12 mouse cellular contexts compared by ENCODE assay signal in the genomic region with DNA sequence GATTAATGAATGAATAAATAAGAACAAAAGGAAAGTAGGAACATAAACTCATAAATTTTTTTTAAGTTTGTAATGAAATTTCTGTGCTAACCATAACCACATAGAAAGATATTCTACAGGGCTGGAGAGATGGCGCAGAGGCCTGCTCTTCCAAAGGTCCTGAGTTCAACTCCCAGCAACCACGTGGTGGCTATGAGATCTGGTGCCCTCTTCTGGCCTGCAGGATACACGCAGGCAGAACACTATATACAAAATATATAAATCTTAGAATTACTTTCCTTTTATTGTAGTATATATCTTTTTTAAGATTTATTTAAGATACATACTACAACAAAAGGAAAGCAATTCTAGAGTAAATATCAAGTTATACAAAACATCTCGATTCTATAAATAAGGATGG. TPM values are rescaled to one million over a fixed set of nuclear protein-coding genes. Genes with fewer than 3 reads are reported as not detected.
DNase-seq lines count a peak whose midpoint lies in the region; ATAC-seq lines count a peak whose summit lies in the region.
"Had no signal": no experiment of that assay in that cellular context is flagged by ENCODE, and none has a peak within 500 bp of the region (broad histone marks: within the 10 kb centered on the region; RNA-seq: fewer than 3 reads in every experiment).

No protein-coding gene starts in this region.

- no peak overlapping the region for H3K27ac ChIP-seq in liver, embryonic 11.5 days (ENCODE audit: low read depth, low read length)
- H3K27ac ChIP-seq: hindbrain, embryonic 12.5 days; kidney, embryonic 15.5 days; midbrain, embryonic 15.5 days had no signal

- 76% methylated on average over 4 of the region's 4 CpGs for WGBS in liver, embryonic 11.5 days

- peaks cover 9% of the 10 kb centered on the region; the same call in 1 of the 2 replicates for H3K36me3 ChIP-seq in liver, embryonic 11.5 days (ENCODE audit: control insufficient read depth, insufficient read depth, low read length)

- no peaks in the 10 kb centered on the region for H3K9me3 ChIP-seq in liver, embryonic 11.5 days (ENCODE audit: control insufficient read depth, low read length)
- H3K9me3 ChIP-seq: heart, embryonic 12.5 days; hindbrain, embryonic 12.5 days; kidney, embryonic 15.5 days; midbrain, embryonic 15.5 days had no signal

- peak; percentile 9 for DNase-seq in liver
- no peak for DNase-seq in liver, embryonic 11.5 days (ENCODE audit: low spot score)
- DNase-seq in CD4-positive helper T cell, adult 2 months (ENCODE audit: low read depth, low spot score) = peak; percentile 24
- peak; percentile 7 for DNase-seq in MEL-GATA-1-ER (ENCODE audit: extremely low read depth, low read depth)
- DNase-seq in yolk sac, embryonic 10.5 days (ENCODE audit: low spot score) = no peak
- no peak for DNase-seq in gastrocnemius, postnatal 25 days
- DNase-seq: cerebellum, postnatal 25 days had no signal

- no peaks in the 10 kb centered on the region for H3K27me3 ChIP-seq in liver, embryonic 11.5 days (replicated peaks; ENCODE audit: control insufficient read depth, insufficient read depth, low read length)
- H3K27me3 ChIP-seq: heart, embryonic 12.5 days; hindbrain, embryonic 12.5 days; kidney, embryonic 15.5 days; midbrain, embryonic 15.5 days had no signal

- H3K4me3 ChIP-seq in liver, embryonic 11.5 days (ENCODE audit: low read depth, low read length) = no peak overlapping the region
- H3K4me3 ChIP-seq: heart, embryonic 12.5 days; hindbrain, embryonic 12.5 days; kidney, embryonic 15.5 days; midbrain, embryonic 15.5 days had no signal

- no peak overlapping the region for H3K4me2 ChIP-seq in liver, embryonic 11.5 days
- H3K4me2 ChIP-seq: heart, embryonic 12.5 days; hindbrain, embryonic 12.5 days; kidney, embryonic 15.5 days; midbrain, embryonic 15.5 days had no signal

- H3K9ac ChIP-seq in liver, embryonic 11.5 days (ENCODE audit: low read depth, low read length) = no peak overlapping the region
- H3K9ac ChIP-seq: heart, embryonic 12.5 days; hindbrain, embryonic 12.5 days; kidney, embryonic 15.5 days; midbrain, embryonic 15.5 days had no signal

- H3K4me1 ChIP-seq in liver, embryonic 11.5 days (replicated peaks; ENCODE audit: control insufficient read depth, insufficient read depth, low read length) = peaks cover 13% of the 10 kb centered on the region

- ATAC-seq in liver, embryonic 11.5 days (replicated peaks; ENCODE audit: low FRiP score) = no peak
- ATAC-seq in megakaryocyte progenitor cell, adult 5-6 weeks (replicated peaks; ENCODE audit: poor library complexity) = peak; percentile 57
- ATAC-seq: midbrain, embryonic 15.5 days had no signal

RNA-seq across cellular contexts. Expression of a gene that starts 21.8 kb away (rescaled TPM):
- 49.7 and 51.5 TPM in 2 replicates for polyA plus RNA-seq in liver, embryonic 11.5 days (2014; fragmentation: Nextera tagmentation; extraction: Ambion mirVana)
- 49.7 and 54.0 TPM in 2 replicates for total RNA-seq in megakaryocyte progenitor cell, adult 5-6 weeks (2015)
- 22.7 and 34.2 TPM in 2 replicates for total RNA-seq in megakaryocyte progenitor cell, adult 5-6 weeks (2017)
- total RNA-seq in gastrocnemius, postnatal 25 days (2021) = 1 to 10 TPM; 9.2 to 9.7 TPM

RNA-seq across cellular contexts. Expression of a gene that starts 32.0 kb away (rescaled TPM):
- 40.1 and 46.9 TPM in 2 replicates for polyA plus RNA-seq in liver, embryonic 11.5 days (2014; fragmentation: Nextera tagmentation; extraction: Ambion mirVana)
- 44.6 and 51.5 TPM in 2 replicates for total RNA-seq in megakaryocyte progenitor cell, adult 5-6 weeks (2015)
- 18.7 and 19.7 TPM in 2 replicates for total RNA-seq in megakaryocyte progenitor cell, adult 5-6 weeks (2017)
- 10 to 100 TPM; 47.3 to 62.4 TPM for total RNA-seq in gastrocnemius, postnatal 25 days (2021)

RNA-seq across cellular contexts. Expression of a gene that starts 53.3 kb away (rescaled TPM):
- 178 and 191 TPM in 2 replicates for polyA plus RNA-seq in liver, embryonic 11.5 days (2014; fragmentation: Nextera tagmentation; extraction: Ambion mirVana)
- 158 and 168 TPM in 2 replicates for total RNA-seq in megakaryocyte progenitor cell, adult 5-6 weeks (2015)
- total RNA-seq in megakaryocyte progenitor cell, adult 5-6 weeks (2017) = 186 and 238 TPM in 2 replicates
- total RNA-seq in gastrocnemius, postnatal 25 days (2021) = 100 to 1,000 TPM in 1 of 2 experiments, 10 to 100 TPM in 1; 95.6 to 107 TPM

Comparison
In these comparisons a context has a peak if more than half of its experiments do, and no peak if none do; other contexts are left out.
1. DNase-seq: peak in liver (single experiment), CD4-positive helper T cell, adult 2 months (single experiment) and MEL-GATA-1-ER (single experiment); none in liver, embryonic 11.5 days (single experiment), yolk sac, embryonic 10.5 days (single experiment) and gastrocnemius, postnatal 25 days (single experiment).